Mouse (Mus musculus) inflammation-experienced regulatory T-cells, adult 16 weeks (primary cell): Measurements from ENCODE around the gene Gm20767. TPM values are rescaled to one million over a fixed set of nuclear protein-coding genes. Genes with fewer than 3 reads are reported as not detected.

Source experiments
- polyA plus RNA-seq: library from polyadenylated mRNA; unstranded; fragments of 100-300 nt; shearing (Covaris generic); gene quantifications from one replicate; pipeline ENCODE4 v1.2.1, GENCODE M21; 2017

Gene Gm20767
- not detected for polyA plus RNA-seq

DNA sequence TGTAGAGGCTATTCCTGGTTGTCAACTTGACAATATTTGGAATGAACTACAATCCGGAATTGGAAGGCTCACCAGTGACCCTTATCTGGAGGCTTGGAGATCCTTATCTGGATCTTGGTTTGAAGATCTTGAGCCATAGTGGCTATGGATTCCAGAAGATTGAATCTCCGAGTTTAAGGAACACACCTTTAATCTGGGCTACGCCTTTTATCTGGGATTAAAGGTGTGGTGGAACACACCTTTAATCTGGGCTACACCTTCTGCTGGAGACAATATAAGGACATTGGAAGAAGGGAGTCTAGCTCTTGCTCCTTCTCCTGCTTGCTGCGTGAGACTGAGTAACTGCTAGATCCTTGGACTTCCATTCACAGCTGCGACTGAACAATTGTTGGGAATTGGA is at the start of gene Gm20767:
Gm20767 (plus strand) TSS at position 301 of the 400 bp plus-strand sequence.

DNA sequence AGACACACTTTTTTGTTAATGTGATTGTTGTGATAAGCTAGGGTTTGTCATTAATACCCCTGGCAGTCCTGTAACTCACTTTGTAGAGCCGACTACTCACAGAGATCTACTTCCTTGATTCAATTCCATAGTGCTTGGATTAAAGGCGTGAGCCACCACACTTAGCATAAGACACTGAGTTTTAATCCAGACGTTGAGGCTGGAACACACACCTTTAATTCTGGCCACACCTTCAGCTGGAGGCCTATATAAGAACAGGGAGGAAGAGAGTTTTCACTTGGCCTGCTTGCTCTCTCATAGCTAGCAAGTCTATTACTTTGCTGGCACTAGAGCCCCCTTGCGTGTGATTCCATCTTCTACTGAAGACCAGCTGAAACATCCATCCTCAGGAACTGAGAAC is 32.1 kb downstream of the Gm20767 start, which contains the start of gene Gm21818:
Gm21818 (plus strand) TSS at position 301 of the 400 bp plus-strand sequence.

Other genes with a start within 250 kb of the Gm20767 start
- gene Tcstv1, start 245.5 kb upstream of the Gm20767 start, polyA plus RNA-seq: not detected
- gene Gm21761, start 211.0 kb upstream of the Gm20767 start, polyA plus RNA-seq: not detected
- not detected for gene B020031M17Rik, start 189.4 kb upstream of the Gm20767 start, polyA plus RNA-seq
- not detected for gene Gm36079, start 113.2 kb upstream of the Gm20767 start, polyA plus RNA-seq
- not detected for gene Gm21188, start 88.1 kb upstream of the Gm20767 start, polyA plus RNA-seq
- gene Gm21818, start 32.2 kb downstream of the Gm20767 start, polyA plus RNA-seq: not detected
- not detected for gene Gm21762, start 75.7 kb downstream of the Gm20767 start, polyA plus RNA-seq
- gene Gm21731, start 98.9 kb downstream of the Gm20767 start, polyA plus RNA-seq: not detected
- gene AF067061, start 122.9 kb downstream of the Gm20767 start, polyA plus RNA-seq: not detected
- gene BC147527, start 160.1 kb downstream of the Gm20767 start, polyA plus RNA-seq: 88.4 TPM
- gene Tcstv3, start 176.6 kb downstream of the Gm20767 start, polyA plus RNA-seq: not detected